Mouse (Mus musculus): ENCODE results near the gene Ikzf1.

Ikzf1 gene

DNA sequence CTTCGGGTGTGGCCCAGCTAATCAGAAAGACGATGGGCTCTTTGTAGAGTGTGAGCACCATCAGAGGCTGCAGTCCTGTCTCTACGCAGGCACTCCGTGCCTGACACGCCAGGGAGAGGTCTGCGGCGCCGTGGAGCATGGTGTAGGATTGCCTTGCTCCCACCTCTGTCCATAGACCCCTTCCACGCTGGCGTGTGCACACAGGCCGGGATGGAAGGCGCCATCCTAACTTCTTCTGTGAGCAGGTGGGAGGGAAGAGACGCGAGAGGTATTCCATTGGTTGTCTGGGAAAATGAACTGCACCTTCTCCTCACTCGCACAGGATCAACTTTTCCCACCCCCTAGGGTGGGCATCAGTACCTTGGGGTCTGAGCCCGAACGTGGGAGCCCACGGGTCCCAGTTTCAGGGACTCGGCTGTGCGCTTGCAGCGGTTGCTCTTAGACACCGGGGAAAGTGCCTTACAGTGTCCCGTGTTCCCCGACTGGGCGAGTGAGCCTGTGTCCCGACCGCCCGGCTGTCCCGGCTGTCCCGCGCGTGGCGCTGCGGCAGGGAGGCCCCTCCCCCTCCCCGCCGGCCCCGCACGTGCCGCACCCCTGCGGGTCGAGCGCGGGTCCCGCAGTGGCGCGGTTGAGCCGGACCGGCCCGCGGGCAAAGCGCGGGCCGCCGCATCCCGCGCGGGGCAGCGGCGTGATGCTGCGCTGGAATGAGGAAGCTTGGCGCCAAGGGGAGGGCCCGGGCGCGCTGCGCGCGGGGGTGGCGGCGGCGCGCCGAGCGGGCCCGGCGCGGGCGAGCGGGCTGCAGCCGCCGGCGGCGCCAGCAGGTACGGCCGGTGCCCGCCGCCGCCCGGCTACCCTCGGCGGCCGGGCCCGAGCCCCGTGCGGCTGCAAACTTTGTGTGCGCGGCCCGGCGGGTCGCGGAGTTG, at the start of gene Ikzf1:
TSS of gene Ikzf1 (plus strand) at position 74 of the 923 bp plus-strand sequence.
- DNase-seq (ENCODE audit: low read depth, low spot score), result peak; percentile 60

DNA sequence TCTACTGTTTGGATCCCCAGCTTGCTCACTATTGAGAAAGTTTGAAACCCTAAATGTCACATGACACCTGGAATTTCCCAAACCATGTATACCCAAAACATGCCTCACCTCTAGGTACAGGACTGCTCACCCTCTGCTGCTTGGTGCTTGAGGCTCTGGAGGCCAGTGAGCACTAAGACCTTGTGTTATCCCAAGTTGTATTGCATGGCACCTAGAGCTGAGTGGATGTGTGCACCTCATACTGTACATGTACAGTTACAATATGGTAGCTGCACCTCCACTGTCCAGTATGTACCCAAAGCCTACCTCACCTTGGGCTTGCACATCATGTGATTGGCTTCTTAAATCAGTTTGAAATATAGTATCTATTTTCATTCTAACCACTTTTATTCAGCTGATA, 40.5 kb upstream of the Ikzf1 start:
- no peak for DNase-seq (ENCODE audit: low read depth, low spot score)

GRCm38 (mm10) chr11:11656388-11656787, 28.4 kb upstream of the Ikzf1 start:
- DNase-seq (ENCODE audit: low read depth, low spot score), result peak; percentile 46

GRCm38 (mm10) chr11:11656995-11657530, 27.7 kb upstream of the Ikzf1 start:
- peak; percentile 31 for DNase-seq (ENCODE audit: low read depth, low spot score)

DNA sequence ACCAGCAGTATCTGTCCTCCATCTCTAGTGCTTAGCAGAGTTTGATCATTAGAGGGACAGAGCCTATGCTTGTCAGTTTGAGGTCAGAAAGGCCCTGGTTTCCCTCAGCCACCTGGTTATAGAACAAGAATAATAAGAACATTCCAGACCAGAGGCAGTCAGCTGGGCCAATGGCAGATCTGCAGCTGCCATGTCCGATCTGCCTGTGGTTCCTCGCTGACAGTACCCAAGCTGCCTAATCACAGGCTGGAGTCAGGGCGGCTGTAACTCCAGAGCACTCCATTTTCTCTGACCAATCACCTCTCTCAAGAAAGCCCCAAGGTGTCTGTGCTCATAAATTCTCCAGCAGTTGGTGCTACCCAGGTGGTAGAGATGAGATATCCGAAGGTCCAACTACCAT, 27.2 kb upstream of the Ikzf1 start:
- peak; percentile 43 for DNase-seq (ENCODE audit: low read depth, low spot score)

DNA sequence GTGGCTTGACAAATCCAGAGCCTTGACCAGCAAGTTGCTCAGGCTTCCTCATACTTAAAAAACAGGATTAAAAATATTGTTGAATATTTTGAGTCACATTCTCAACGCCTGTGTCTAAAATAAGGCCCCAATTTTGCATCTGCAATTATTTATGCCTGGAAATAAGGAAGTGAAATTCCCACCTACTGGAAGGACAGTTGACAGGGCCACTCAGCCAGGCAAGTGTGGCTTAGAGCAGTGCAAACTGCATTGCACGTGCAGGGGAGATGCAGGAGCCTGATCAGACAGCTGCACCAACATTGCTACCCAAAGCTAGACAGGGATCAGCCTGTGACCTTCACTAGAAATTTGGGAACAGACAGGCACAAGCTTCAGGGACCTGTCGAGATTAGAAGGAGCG, 26.0 kb upstream of the Ikzf1 start:
- DNase-seq (ENCODE audit: low read depth, low spot score), result peak; percentile 84

- peak; percentile 75 for DNase-seq (ENCODE audit: low read depth, low spot score)
These were observed 24.2 kb upstream of the Ikzf1 start for GRCm38 (mm10) chr11:11660651-11661050.

DNA sequence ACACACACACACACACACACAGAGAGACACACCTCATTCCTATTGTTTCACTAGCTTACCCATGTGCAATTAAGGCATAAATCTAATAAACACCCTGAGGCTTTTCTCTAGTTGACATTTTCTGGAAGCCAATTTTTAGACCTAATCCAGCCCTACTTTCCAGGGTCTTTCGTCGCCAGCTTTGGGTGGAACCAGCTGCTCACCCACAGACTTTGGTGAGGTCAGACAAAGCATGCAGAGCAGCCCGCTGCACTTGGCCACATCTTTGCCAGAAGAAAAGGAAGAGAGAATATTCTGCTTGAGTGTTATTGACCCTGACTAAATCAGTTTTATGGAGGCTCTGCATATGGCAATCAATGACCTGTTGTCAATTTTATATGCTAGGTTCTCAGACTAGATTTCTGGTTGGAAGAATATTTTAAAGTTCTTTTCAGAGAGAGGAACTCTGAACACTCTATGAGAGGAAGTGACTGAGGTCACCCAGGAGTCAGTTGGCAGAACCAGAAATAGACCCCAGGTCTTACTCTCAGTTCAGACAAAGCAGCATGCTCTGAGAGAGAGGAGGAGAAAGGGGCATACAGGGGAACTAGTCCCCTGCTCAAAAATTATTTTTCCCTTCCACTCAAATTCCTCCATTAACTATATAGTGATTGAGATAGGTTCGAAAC, 17.4 kb upstream of the Ikzf1 start:
- DNase-seq (ENCODE audit: low read depth, low spot score), result peak; percentile 79

- no peak for DNase-seq (ENCODE audit: low read depth, low spot score)
These were observed 16.9 kb upstream of the Ikzf1 start for GRCm38 (mm10) chr11:11667922-11668290.

DNA sequence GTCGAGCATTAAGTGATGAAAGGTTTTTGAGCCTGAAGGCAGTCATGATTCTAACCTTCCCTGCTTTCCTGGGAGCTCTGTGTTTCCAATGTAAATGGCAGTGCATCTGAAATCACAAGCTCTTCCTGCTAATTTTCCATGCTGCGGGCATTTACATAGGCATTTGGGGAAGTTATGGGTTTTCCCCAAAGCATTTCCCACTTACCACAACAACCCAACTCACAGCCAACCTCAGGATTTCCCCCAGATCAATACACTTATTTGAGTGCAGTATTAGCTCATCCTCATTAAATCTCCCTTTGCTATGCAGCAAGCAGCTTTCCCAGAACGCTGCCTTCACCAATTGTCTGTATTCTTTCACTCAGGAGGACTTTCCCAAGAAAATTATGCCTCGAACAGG, 11.8 kb upstream of the Ikzf1 start:
- no peak for DNase-seq (ENCODE audit: low read depth, low spot score)

DNA sequence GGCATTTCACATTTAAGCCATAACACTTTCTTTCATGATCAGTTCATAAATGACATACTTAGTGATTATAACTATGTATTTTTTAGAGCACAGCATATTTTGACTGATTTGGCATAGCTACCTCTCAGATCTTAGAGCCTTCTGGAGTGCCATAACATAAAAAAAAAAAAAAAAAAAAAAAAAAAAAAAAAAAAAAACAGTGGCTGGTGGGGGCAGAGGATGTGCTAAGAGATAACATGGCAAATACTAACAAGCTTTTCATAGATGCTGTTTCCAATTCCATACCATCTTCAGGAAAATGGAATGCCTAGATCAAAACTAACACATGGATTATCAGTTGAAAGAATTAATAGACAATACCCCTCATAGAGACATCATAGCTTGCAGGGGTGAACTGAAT, 9.7 kb upstream of the Ikzf1 start:
- DNase-seq (ENCODE audit: low read depth, low spot score), result no peak

DNA sequence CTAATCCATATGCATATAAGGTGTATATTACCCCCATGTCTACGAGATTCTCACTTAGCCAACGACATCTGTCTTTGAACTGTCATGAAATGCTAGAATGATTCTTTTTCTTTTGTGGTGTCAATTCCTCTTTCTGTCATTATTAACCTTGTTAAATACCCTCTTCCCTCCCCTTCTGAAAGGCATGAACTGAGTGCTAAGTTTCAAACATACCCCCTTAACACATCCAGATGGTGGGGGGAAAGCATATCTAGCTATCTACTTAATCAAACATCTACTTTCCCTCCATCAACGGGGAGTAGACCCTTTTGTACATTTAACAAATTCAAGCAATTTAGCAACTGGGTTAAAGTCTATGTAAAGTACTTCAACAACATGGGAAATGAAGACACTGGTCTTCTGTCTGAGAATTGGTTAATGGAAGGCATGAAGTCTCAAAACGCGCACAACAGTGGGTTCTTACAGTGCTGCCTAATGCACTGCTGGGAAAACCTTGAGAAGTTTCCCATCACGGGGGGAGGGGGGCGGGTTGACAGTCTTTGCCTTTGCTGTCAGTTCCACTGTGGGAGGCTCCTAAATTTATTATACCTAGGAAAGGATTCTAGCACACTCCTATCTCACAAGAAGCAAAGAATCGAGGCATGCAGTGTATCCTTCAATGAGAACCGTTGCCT, 8.6 kb upstream of the Ikzf1 start:
- no peak for DNase-seq (ENCODE audit: low read depth, low spot score)

DNA sequence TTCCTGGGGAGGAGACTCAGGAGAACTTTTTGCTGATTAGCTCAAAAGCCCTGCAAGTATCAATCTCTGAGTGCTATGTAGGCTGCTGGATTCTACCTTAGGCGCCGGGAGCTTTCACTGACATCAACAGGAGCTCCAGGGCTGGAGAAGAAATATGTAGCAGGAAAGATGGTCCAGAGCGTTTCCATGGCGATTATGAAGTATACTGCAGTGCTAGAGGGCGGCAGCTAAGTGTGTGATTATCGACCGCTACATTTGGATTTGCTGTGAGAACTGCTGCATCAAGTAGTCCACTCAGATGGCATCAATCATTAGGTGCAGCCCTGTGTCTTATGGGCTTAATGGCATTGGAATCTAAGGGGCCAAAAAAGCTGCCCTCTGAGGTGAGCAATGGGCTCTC, 7.6 kb upstream of the Ikzf1 start:
- no peak for DNase-seq (ENCODE audit: low read depth, low spot score)

DNA sequence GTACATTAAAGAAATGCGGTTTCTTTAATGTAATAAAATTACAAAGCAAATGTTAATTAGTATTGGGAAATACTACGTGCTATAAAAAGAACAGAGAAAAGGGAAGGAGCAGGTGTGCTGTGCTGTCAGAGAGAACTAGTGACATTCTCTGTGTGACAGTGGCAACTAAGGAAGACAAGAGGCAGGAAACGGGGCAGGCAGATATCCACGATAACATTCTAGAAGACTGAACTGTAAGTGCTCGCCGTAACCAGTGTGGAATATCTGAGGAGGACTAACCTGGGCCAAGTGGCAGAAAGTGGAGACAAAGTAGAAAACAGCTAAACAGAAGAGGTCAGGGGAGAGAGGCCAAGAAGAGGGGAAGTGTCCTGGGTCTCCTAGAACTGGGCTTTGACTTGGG, 5.8 kb upstream of the Ikzf1 start:
- DNase-seq (ENCODE audit: low read depth, low spot score), result no peak

GRCm38 (mm10) chr11:11684056-11684929, 510 bp upstream of the Ikzf1 start:
- DNase-seq (ENCODE audit: low read depth, low spot score), result peak; percentile 62

DNA sequence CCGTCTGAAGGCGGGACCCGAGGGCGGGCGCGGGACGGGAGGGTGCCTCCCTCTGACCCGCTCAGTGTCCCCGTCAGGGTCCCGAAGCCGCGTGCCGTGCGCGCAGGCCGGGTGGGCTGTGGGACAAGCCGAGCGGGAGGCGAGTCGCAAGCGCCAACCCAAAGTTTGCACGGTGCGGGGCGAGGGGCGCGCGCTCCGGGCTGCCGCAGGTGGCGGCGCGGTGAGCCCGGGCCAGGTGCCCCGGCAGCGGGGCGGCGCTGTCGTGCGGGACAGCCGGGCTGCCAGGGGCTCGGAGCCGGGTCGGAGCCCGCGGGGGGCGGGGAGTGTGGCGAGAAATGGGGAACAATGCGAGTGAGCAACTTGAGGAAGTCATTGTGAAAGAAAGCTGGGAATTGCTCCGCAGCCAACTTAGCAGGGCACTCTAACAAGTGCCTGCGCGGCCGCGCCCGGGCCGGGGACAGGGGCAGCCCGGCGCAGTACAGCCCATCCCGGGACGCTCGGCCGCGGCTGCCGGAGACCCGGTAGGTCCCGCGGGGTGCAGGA, 1.1 kb downstream of the Ikzf1 start:
- peak; percentile 92 for DNase-seq (ENCODE audit: low read depth, low spot score)

DNA sequence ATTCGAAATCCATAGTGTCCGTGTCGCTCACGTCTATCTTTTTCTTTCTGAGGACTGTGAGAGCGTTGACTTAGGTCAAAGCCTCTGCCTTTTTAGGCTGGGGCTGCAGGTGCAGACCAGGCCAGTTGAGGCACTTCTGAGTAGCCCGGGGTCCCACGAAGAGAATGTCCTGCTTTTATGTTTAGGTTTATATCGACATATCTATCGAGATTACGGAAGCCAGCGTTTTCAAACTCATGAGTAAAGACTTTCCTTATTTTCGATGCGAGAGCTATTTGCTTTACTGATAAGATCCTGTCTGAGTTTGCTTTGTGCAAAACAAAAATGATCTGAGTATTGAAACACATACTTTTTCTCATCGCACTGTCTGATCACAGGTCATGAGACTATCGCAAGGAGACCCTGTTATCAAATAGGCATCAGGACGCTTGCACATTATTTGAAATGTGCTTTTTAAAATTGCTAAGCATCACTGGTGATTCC, 1.8 kb downstream of the Ikzf1 start:
- DNase-seq (ENCODE audit: low read depth, low spot score), result peak; percentile 86

DNA sequence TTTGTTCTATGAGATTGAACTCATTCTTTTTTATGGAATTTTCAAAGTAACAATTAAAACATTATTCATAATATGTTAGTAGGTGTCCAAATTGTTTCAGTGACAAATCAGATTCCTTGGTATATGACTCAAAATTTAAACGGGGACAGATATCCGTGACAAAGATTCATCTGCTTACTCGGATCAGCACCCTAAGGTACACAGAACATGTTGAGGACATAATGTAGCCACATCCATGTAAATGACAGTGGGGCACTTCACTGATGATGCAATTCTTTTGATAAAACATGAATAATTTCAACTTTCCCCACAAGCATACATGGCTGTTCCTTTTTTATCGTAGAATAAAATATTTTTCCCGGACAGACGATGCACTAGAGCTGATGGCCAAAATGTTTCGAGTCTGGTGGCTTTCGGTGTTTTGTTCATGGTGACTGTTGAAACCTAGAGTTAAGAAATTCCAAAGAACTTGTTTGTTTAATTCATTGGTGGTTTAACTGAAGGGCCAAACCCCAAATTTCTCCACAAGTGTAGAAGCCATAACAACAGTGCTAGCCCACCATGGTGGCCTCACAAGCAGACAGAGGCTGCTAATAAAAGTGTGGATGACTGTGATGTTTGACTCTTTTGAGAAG, 2.9 kb downstream of the Ikzf1 start:
- DNase-seq (ENCODE audit: low read depth, low spot score), result peak; percentile 83

DNA sequence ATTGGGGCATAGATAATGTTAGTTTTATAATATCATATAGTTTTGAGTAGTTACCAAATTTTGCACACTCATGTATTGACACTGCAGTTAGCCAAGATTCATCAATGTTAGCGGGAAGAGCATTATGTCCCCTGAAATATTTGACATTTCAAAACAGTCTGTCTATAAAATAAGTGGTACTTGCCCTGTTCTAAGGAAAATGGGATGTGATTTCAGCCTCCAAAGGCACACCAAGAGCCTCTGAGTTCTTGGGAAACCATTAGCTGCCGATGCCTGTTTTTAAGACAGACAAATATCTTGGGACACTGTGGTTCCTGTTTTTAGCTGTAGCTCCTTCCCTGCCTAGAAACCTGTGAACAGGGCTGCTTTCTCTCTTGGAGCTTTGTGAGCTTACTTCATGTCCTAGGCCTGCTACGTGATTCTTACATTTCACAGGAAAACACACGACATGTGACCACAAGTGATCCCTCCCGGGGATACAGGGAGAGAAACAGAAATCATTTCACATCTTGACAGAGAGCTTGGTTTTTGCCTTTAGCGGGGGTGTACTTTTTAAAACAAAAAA, 4.0 kb downstream of the Ikzf1 start:
- peak; percentile 87 for DNase-seq (ENCODE audit: low read depth, low spot score)

DNA sequence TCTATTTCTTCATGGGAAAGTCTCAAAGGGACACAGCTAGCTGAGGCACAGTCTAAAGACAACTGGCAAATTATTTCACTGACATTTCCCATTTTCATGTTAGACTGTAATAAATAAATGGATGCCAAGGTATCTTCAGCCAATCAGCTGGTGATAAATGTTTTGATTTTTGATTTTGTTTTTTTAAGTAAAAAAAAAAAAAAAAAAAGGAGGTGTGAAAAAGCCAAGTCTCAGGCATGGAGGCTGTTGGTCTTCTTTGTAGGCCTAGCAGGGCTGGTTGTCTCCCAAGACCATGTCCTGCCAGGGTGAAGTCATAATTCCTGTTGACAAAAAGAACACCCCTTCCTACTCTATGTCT, 4.9 kb downstream of the Ikzf1 start:
- no peak for DNase-seq (ENCODE audit: low read depth, low spot score)
